Mouse (Mus musculus): ENCODE results near the gene Plxna4. TPM values are rescaled to one million over a fixed set of nuclear protein-coding genes. Genes with fewer than 3 reads are reported as not detected.

Gene Plxna4
- polyA plus RNA-seq, 1 experiment from 2014 or later: 4.1 TPM

GRCm38 (mm10) chr6:32224007-32224703 is 363.8 kb downstream of the Plxna4 start:
- no peaks in the 10 kb centered on the region for H3K4me1 ChIP-seq (ENCODE audit: control insufficient read depth, insufficient read depth, low read length)
- H3K27me3 ChIP-seq (ENCODE audit: control insufficient read depth, insufficient read depth, low read length): no peaks in the 10 kb centered on the region
- H3K9ac ChIP-seq (ENCODE audit: low read length): no peak overlapping the region
- no peaks in the 10 kb centered on the region for H3K9me3 ChIP-seq (ENCODE audit: control insufficient read depth, low read length)
- ATAC-seq (ENCODE audit: insufficient number of reproducible peaks, low FRiP score, low TSS enrichment, low read depth): no peak
- DNase-seq (ENCODE audit: low spot score): no peak
- H3K36me3 ChIP-seq (ENCODE audit: control insufficient read depth, insufficient read depth, low read length): no peaks in the 10 kb centered on the region
- H3K4me3 ChIP-seq (ENCODE audit: low read depth, low read length): no peak overlapping the region
- WGBS: 77% methylated on average over 7 of the region's 7 CpGs
- no peak overlapping the region for H3K4me2 ChIP-seq (ENCODE audit: low read depth, severe bottlenecking)
- H3K27ac ChIP-seq (replicated peaks; ENCODE audit: low read depth, low read length): no peak overlapping the region

- 86% methylated on average over 8 of the region's 8 CpGs for WGBS
- no peak for ATAC-seq (ENCODE audit: insufficient number of reproducible peaks, low FRiP score, low TSS enrichment, low read depth)
- H3K9ac ChIP-seq (ENCODE audit: low read length): no peak overlapping the region
- no peak overlapping the region for H3K4me2 ChIP-seq (ENCODE audit: low read depth, severe bottlenecking)
- H3K27ac ChIP-seq (replicated peaks; ENCODE audit: low read depth, low read length): no peak overlapping the region
- no peaks in the 10 kb centered on the region for H3K27me3 ChIP-seq (ENCODE audit: control insufficient read depth, insufficient read depth, low read length)
- no peaks in the 10 kb centered on the region for H3K4me1 ChIP-seq (ENCODE audit: control insufficient read depth, insufficient read depth, low read length)
- no peak overlapping the region for H3K4me3 ChIP-seq (ENCODE audit: low read depth, low read length)
- no peaks in the 10 kb centered on the region for H3K9me3 ChIP-seq (ENCODE audit: control insufficient read depth, low read length)
- DNase-seq (ENCODE audit: low spot score): no peak
- no peaks in the 10 kb centered on the region for H3K36me3 ChIP-seq (ENCODE audit: control insufficient read depth, insufficient read depth, low read length)
Observed at GRCm38 (mm10) chr6:32220765-32221164, 367.2 kb downstream of the Plxna4 start.

GRCm38 (mm10) chr6:32218544-32218943 is 369.4 kb downstream of the Plxna4 start:
- H3K4me1 ChIP-seq (ENCODE audit: control insufficient read depth, insufficient read depth, low read length): no peaks in the 10 kb centered on the region
- H3K27me3 ChIP-seq (ENCODE audit: control insufficient read depth, insufficient read depth, low read length): no peaks in the 10 kb centered on the region
- DNase-seq (ENCODE audit: low spot score) (no peak), ATAC-seq (ENCODE audit: insufficient number of reproducible peaks, low FRiP score, low TSS enrichment, low read depth) (no peak)
- no peak overlapping the region for H3K4me2 ChIP-seq (ENCODE audit: low read depth, severe bottlenecking)
- H3K36me3 ChIP-seq (ENCODE audit: control insufficient read depth, insufficient read depth, low read length): no peaks in the 10 kb centered on the region
- 78% methylated on average over 3 of the region's 3 CpGs for WGBS
- H3K27ac ChIP-seq (replicated peaks; ENCODE audit: low read depth, low read length): no peak overlapping the region
- no peak overlapping the region for H3K4me3 ChIP-seq (ENCODE audit: low read depth, low read length)
- H3K9ac ChIP-seq (ENCODE audit: low read length): no peak overlapping the region
- H3K9me3 ChIP-seq (ENCODE audit: control insufficient read depth, low read length): no peaks in the 10 kb centered on the region

GRCm38 (mm10) chr6:32212439-32212838 is 375.6 kb downstream of the Plxna4 start:
- DNase-seq (ENCODE audit: low spot score) (no peak), ATAC-seq (ENCODE audit: insufficient number of reproducible peaks, low FRiP score, low TSS enrichment, low read depth) (no peak)
- Histone ChIP-seq H3K4me3 (ENCODE audit: low read depth, low read length) (no peak overlapping the region), H3K27ac (replicated peaks; ENCODE audit: low read depth, low read length) (no peak overlapping the region), H3K36me3 (ENCODE audit: control insufficient read depth, insufficient read depth, low read length) (no peaks in the 10 kb centered on the region), H3K4me2 (ENCODE audit: low read depth, severe bottlenecking) (no peak overlapping the region), H3K4me1 (ENCODE audit: control insufficient read depth, insufficient read depth, low read length) (no peaks in the 10 kb centered on the region), H3K9me3 (ENCODE audit: control insufficient read depth, low read length) (no peaks in the 10 kb centered on the region), H3K27me3 (ENCODE audit: control insufficient read depth, insufficient read depth, low read length) (no peaks in the 10 kb centered on the region), H3K9ac (ENCODE audit: low read length) (no peak overlapping the region)
- 51% methylated on average over 4 of the region's 4 CpGs for WGBS

- H3K36me3 ChIP-seq (ENCODE audit: control insufficient read depth, insufficient read depth, low read length): no peaks in the 10 kb centered on the region
- no peak overlapping the region for H3K9ac ChIP-seq (ENCODE audit: low read length)
- DNase-seq (ENCODE audit: low spot score): no peak
- H3K4me3 ChIP-seq (ENCODE audit: low read depth, low read length): no peak overlapping the region
- ATAC-seq (ENCODE audit: insufficient number of reproducible peaks, low FRiP score, low TSS enrichment, low read depth): no peak
- H3K9me3 ChIP-seq (ENCODE audit: control insufficient read depth, low read length): no peaks in the 10 kb centered on the region
- WGBS: 80% methylated on average over 7 of the region's 7 CpGs
- H3K4me2 ChIP-seq (ENCODE audit: low read depth, severe bottlenecking): no peak overlapping the region
- no peaks in the 10 kb centered on the region for H3K4me1 ChIP-seq (ENCODE audit: control insufficient read depth, insufficient read depth, low read length)
- H3K27me3 ChIP-seq (ENCODE audit: control insufficient read depth, insufficient read depth, low read length): no peaks in the 10 kb centered on the region
- no peak overlapping the region for H3K27ac ChIP-seq (replicated peaks; ENCODE audit: low read depth, low read length)
Observed at GRCm38 (mm10) chr6:32210139-32210538, 377.9 kb downstream of the Plxna4 start.

GRCm38 (mm10) chr6:32208951-32209350 is 379.0 kb downstream of the Plxna4 start:
- Histone ChIP-seq H3K4me1 (ENCODE audit: control insufficient read depth, insufficient read depth, low read length) (no peaks in the 10 kb centered on the region), H3K36me3 (ENCODE audit: control insufficient read depth, insufficient read depth, low read length) (no peaks in the 10 kb centered on the region), H3K9ac (ENCODE audit: low read length) (no peak overlapping the region), H3K9me3 (ENCODE audit: control insufficient read depth, low read length) (no peaks in the 10 kb centered on the region), H3K4me3 (ENCODE audit: low read depth, low read length) (no peak overlapping the region), H3K27me3 (ENCODE audit: control insufficient read depth, insufficient read depth, low read length) (no peaks in the 10 kb centered on the region), H3K27ac (replicated peaks; ENCODE audit: low read depth, low read length) (no peak overlapping the region), H3K4me2 (ENCODE audit: low read depth, severe bottlenecking) (no peak overlapping the region)
- WGBS: 82% methylated on average over 7 of the region's 7 CpGs
- ATAC-seq (ENCODE audit: insufficient number of reproducible peaks, low FRiP score, low TSS enrichment, low read depth): no peak
- no peak for DNase-seq (ENCODE audit: low spot score)

- H3K4me2 ChIP-seq (ENCODE audit: low read depth, severe bottlenecking): no peak overlapping the region
- no peak overlapping the region for H3K27ac ChIP-seq (replicated peaks; ENCODE audit: low read depth, low read length)
- H3K27me3 ChIP-seq (ENCODE audit: control insufficient read depth, insufficient read depth, low read length): no peaks in the 10 kb centered on the region
- no peak overlapping the region for H3K4me3 ChIP-seq (ENCODE audit: low read depth, low read length)
- H3K9me3 ChIP-seq (ENCODE audit: control insufficient read depth, low read length): no peaks in the 10 kb centered on the region
- ATAC-seq (ENCODE audit: insufficient number of reproducible peaks, low FRiP score, low TSS enrichment, low read depth) (no peak), DNase-seq (ENCODE audit: low spot score) (no peak)
- no peak overlapping the region for H3K9ac ChIP-seq (ENCODE audit: low read length)
- no peaks in the 10 kb centered on the region for H3K4me1 ChIP-seq (ENCODE audit: control insufficient read depth, insufficient read depth, low read length)
- no peaks in the 10 kb centered on the region for H3K36me3 ChIP-seq (ENCODE audit: control insufficient read depth, insufficient read depth, low read length)
- 75% methylated on average over 4 of the region's 4 CpGs for WGBS
Observed at GRCm38 (mm10) chr6:32204253-32204652, 383.7 kb downstream of the Plxna4 start.

GRCm38 (mm10) chr6:32203389-32203788 is 384.6 kb downstream of the Plxna4 start:
- H3K27me3 ChIP-seq (ENCODE audit: control insufficient read depth, insufficient read depth, low read length): no peaks in the 10 kb centered on the region
- H3K9me3 ChIP-seq (ENCODE audit: control insufficient read depth, low read length): no peaks in the 10 kb centered on the region
- no peak overlapping the region for H3K27ac ChIP-seq (replicated peaks; ENCODE audit: low read depth, low read length)
- 54% methylated on average over 4 of the region's 4 CpGs for WGBS
- no peak for ATAC-seq (ENCODE audit: insufficient number of reproducible peaks, low FRiP score, low TSS enrichment, low read depth)
- no peak overlapping the region for H3K9ac ChIP-seq (ENCODE audit: low read length)
- H3K4me2 ChIP-seq (ENCODE audit: low read depth, severe bottlenecking): no peak overlapping the region
- DNase-seq (ENCODE audit: low spot score): no peak
- H3K36me3 ChIP-seq (ENCODE audit: control insufficient read depth, insufficient read depth, low read length): no peaks in the 10 kb centered on the region
- no peak overlapping the region for H3K4me3 ChIP-seq (ENCODE audit: low read depth, low read length)
- H3K4me1 ChIP-seq (ENCODE audit: control insufficient read depth, insufficient read depth, low read length): no peaks in the 10 kb centered on the region

GRCm38 (mm10) chr6:32202664-32203192 is 385.3 kb downstream of the Plxna4 start:
- H3K27me3 ChIP-seq (ENCODE audit: control insufficient read depth, insufficient read depth, low read length): no peaks in the 10 kb centered on the region
- H3K9me3 ChIP-seq (ENCODE audit: control insufficient read depth, low read length): no peaks in the 10 kb centered on the region
- no peaks in the 10 kb centered on the region for H3K36me3 ChIP-seq (ENCODE audit: control insufficient read depth, insufficient read depth, low read length)
- H3K4me3 ChIP-seq (ENCODE audit: low read depth, low read length): no peak overlapping the region
- no peaks in the 10 kb centered on the region for H3K4me1 ChIP-seq (ENCODE audit: control insufficient read depth, insufficient read depth, low read length)
- DNase-seq (ENCODE audit: low spot score): no peak
- no peak overlapping the region for H3K27ac ChIP-seq (replicated peaks; ENCODE audit: low read depth, low read length)
- H3K9ac ChIP-seq (ENCODE audit: low read length): no peak overlapping the region
- WGBS: 33% methylated on average over 1 of the region's 1 CpGs
- H3K4me2 ChIP-seq (ENCODE audit: low read depth, severe bottlenecking): no peak overlapping the region
- ATAC-seq (ENCODE audit: insufficient number of reproducible peaks, low FRiP score, low TSS enrichment, low read depth): no peak
